Mouse (Mus musculus): Measurements from ENCODE around the gene Epha3. TPM values are rescaled to one million over a fixed set of nuclear protein-coding genes. Genes with fewer than 3 reads are reported as not detected.

Epha3 gene
- polyA plus RNA-seq, 1 experiment: 3.0 TPM

GRCm38 (mm10) chr16:63684211-63684610 lies 179.8 kb downstream of the Epha3 start:
- H3K27ac ChIP-seq (ENCODE audit: insufficient read depth, low read length): no peak overlapping the region
- TF ChIP-seq POLR2A (IDR thresholded peaks at IDR 0.05; ENCODE audit: extremely low read depth, insufficient read depth, low read length) (no peak), CTCF (IDR thresholded peaks at IDR 0.05; ENCODE audit: extremely low read depth, insufficient read depth, low read length) (no peak)
- H3K4me3 ChIP-seq (ENCODE audit: insufficient read depth, low read length): no peak overlapping the region
- no peaks in the 10 kb centered on the region for H3K4me1 ChIP-seq (ENCODE audit: control insufficient read depth, insufficient read depth, low read length)

- H3K27ac ChIP-seq (ENCODE audit: insufficient read depth, low read length): no peak overlapping the region
- no peaks in the 10 kb centered on the region for H3K4me1 ChIP-seq (ENCODE audit: control insufficient read depth, insufficient read depth, low read length)
- H3K4me3 ChIP-seq (ENCODE audit: insufficient read depth, low read length): no peak overlapping the region
- no peak for TF ChIP-seq POLR2A (IDR thresholded peaks at IDR 0.05; ENCODE audit: extremely low read depth, insufficient read depth, low read length)
- TF ChIP-seq CTCF (IDR thresholded peaks at IDR 0.05; ENCODE audit: extremely low read depth, insufficient read depth, low read length): no peak
These were observed 189.5 kb downstream of the Epha3 start for GRCm38 (mm10) chr16:63674426-63674825.

GRCm38 (mm10) chr16:63673236-63673840 lies 190.6 kb downstream of the Epha3 start:
- no peak for TF ChIP-seq CTCF (IDR thresholded peaks at IDR 0.05; ENCODE audit: extremely low read depth, insufficient read depth, low read length)
- TF ChIP-seq POLR2A (IDR thresholded peaks at IDR 0.05; ENCODE audit: extremely low read depth, insufficient read depth, low read length): no peak
- no peaks in the 10 kb centered on the region for H3K4me1 ChIP-seq (ENCODE audit: control insufficient read depth, insufficient read depth, low read length)
- no peak overlapping the region for H3K27ac ChIP-seq (ENCODE audit: insufficient read depth, low read length)
- H3K4me3 ChIP-seq (ENCODE audit: insufficient read depth, low read length): no peak overlapping the region

GRCm38 (mm10) chr16:63665897-63666464 lies 198.0 kb downstream of the Epha3 start:
- TF ChIP-seq CTCF (IDR thresholded peaks at IDR 0.05; ENCODE audit: extremely low read depth, insufficient read depth, low read length): no peak
- TF ChIP-seq POLR2A (IDR thresholded peaks at IDR 0.05; ENCODE audit: extremely low read depth, insufficient read depth, low read length): no peak
- H3K27ac ChIP-seq (ENCODE audit: insufficient read depth, low read length): no peak overlapping the region
- H3K4me1 ChIP-seq (ENCODE audit: control insufficient read depth, insufficient read depth, low read length): no peaks in the 10 kb centered on the region
- no peak overlapping the region for H3K4me3 ChIP-seq (ENCODE audit: insufficient read depth, low read length)

GRCm38 (mm10) chr16:63658302-63658974 lies 205.5 kb downstream of the Epha3 start:
- TF ChIP-seq POLR2A (IDR thresholded peaks at IDR 0.05; ENCODE audit: extremely low read depth, insufficient read depth, low read length) (no peak), CTCF (IDR thresholded peaks at IDR 0.05; ENCODE audit: extremely low read depth, insufficient read depth, low read length) (no peak)
- Histone ChIP-seq H3K4me3 (ENCODE audit: insufficient read depth, low read length) (no peak overlapping the region), H3K27ac (ENCODE audit: insufficient read depth, low read length) (no peak overlapping the region), H3K4me1 (ENCODE audit: control insufficient read depth, insufficient read depth, low read length) (no peaks in the 10 kb centered on the region)

GRCm38 (mm10) chr16:63657743-63658142 lies 206.2 kb downstream of the Epha3 start:
- H3K27ac ChIP-seq (ENCODE audit: insufficient read depth, low read length): no peak overlapping the region
- no peak overlapping the region for H3K4me3 ChIP-seq (ENCODE audit: insufficient read depth, low read length)
- H3K4me1 ChIP-seq (ENCODE audit: control insufficient read depth, insufficient read depth, low read length): no peaks in the 10 kb centered on the region
- TF ChIP-seq CTCF (IDR thresholded peaks at IDR 0.05; ENCODE audit: extremely low read depth, insufficient read depth, low read length): no peak
- no peak for TF ChIP-seq POLR2A (IDR thresholded peaks at IDR 0.05; ENCODE audit: extremely low read depth, insufficient read depth, low read length)

- peak overlapping the region; percentile 2; the same call in 1 of the 2 replicates for H3K4me3 ChIP-seq (ENCODE audit: insufficient read depth, low read length)
- no peak overlapping the region for H3K27ac ChIP-seq (ENCODE audit: insufficient read depth, low read length)
- no peaks in the 10 kb centered on the region for H3K4me1 ChIP-seq (ENCODE audit: control insufficient read depth, insufficient read depth, low read length)
- TF ChIP-seq POLR2A (IDR thresholded peaks at IDR 0.05; ENCODE audit: extremely low read depth, insufficient read depth, low read length): no peak
- TF ChIP-seq CTCF (IDR thresholded peaks at IDR 0.05; ENCODE audit: extremely low read depth, insufficient read depth, low read length): no peak
These were observed 210.5 kb downstream of the Epha3 start for GRCm38 (mm10) chr16:63653393-63653918.

- Histone ChIP-seq H3K4me3 (ENCODE audit: insufficient read depth, low read length) (no peak overlapping the region), H3K27ac (ENCODE audit: insufficient read depth, low read length) (no peak overlapping the region), H3K4me1 (ENCODE audit: control insufficient read depth, insufficient read depth, low read length) (no peaks in the 10 kb centered on the region)
- TF ChIP-seq POLR2A (IDR thresholded peaks at IDR 0.05; ENCODE audit: extremely low read depth, insufficient read depth, low read length) (no peak), CTCF (IDR thresholded peaks at IDR 0.05; ENCODE audit: extremely low read depth, insufficient read depth, low read length) (no peak)
These were observed 213.2 kb downstream of the Epha3 start for GRCm38 (mm10) chr16:63650760-63651159.

GRCm38 (mm10) chr16:63646577-63646976 lies 217.4 kb downstream of the Epha3 start:
- no peak for TF ChIP-seq CTCF (IDR thresholded peaks at IDR 0.05; ENCODE audit: extremely low read depth, insufficient read depth, low read length)
- TF ChIP-seq POLR2A (IDR thresholded peaks at IDR 0.05; ENCODE audit: extremely low read depth, insufficient read depth, low read length): no peak
- H3K4me1 ChIP-seq (ENCODE audit: control insufficient read depth, insufficient read depth, low read length): no peaks in the 10 kb centered on the region

More at GRCm38 (mm10) chr16:63646577-63646976, 217.4 kb downstream of the Epha3 start:
- H3K27ac ChIP-seq (ENCODE audit: insufficient read depth, low read length): no peak overlapping the region
- H3K4me3 ChIP-seq (ENCODE audit: insufficient read depth, low read length): no peak overlapping the region

Measured in cortical plate, adult 2 months (tissue).